Mouse (Mus musculus) lung, postnatal 0 days (tissue): Measurements from ENCODE around the gene Kcnb1. TPM values are rescaled to one million over a fixed set of nuclear protein-coding genes. Genes with fewer than 3 reads are reported as not detected.
A peak's percentile ranks its signal among the peaks of the same experiment; 100 is the strongest.

Experiments
- ATAC-seq: fragments of 200-750 bp; cut with Nextera tagmentation; 2 replicates; pipeline ENCODE4 v1.8.0; 2017; ENCODE audit warnings: moderate library complexity
- DNase-seq: peaks from one replicate; pipeline ENCODE4 v3.0.0-alpha.2; 2016; ENCODE audit warnings: low spot score
- H3K27ac ChIP-seq: fragments of 300-500 bp; sonication (generic); 2 replicates; pipeline ENCODE4 v1.5.1; 2014; ENCODE audit warnings: antibody characterized with exemption, mild to moderate bottlenecking, low read length, mixed read lengths
- H3K27me3 ChIP-seq: fragments of 300-500 bp; sonication (generic); replicated peaks from 2 replicates; pipeline ENCODE4 v1.6.1; 2014; ENCODE audit warnings: low read length, mixed read lengths; ENCODE audit not compliant: insufficient read depth
- H3K36me3 ChIP-seq: fragments of 300-500 bp; sonication (generic); 2 replicates; pipeline ENCODE4 v1.6.1; 2014; ENCODE audit warnings: low read length, mixed read lengths; ENCODE audit not compliant: insufficient read depth
- H3K4me1 ChIP-seq: fragments of 300-500 bp; sonication (generic); 2 replicates; pipeline ENCODE4 v1.6.1; 2014; ENCODE audit warnings: antibody characterized with exemption, low read depth, low read length, mixed read lengths; ENCODE audit not compliant: insufficient read depth
- H3K4me2 ChIP-seq: fragments of 300-500 bp; sonication (generic); replicated peaks from 2 replicates; pipeline ENCODE4 v1.6.1; 2014; ENCODE audit warnings: low read depth, mild to moderate bottlenecking, low read length, moderate library complexity, mixed read lengths
- H3K4me3 ChIP-seq: fragments of 300-500 bp; sonication (generic); 2 replicates; pipeline ENCODE4 v1.5.1; 2014; ENCODE audit warnings: low read depth, low read length
- H3K9ac ChIP-seq: fragments of 300-500 bp; sonication (generic); replicated peaks from 2 replicates; pipeline ENCODE4 v1.6.1; 2014; ENCODE audit warnings: low read depth, mild to moderate bottlenecking
- H3K9me3 ChIP-seq: fragments of 300-500 bp; sonication (generic); 2 replicates; pipeline ENCODE4 v1.6.1; 2016; ENCODE audit warnings: low read length, mixed read lengths
- CTCF ChIP-seq: IDR thresholded peaks from 2 replicates; pipeline ENCODE4 v1.5.1; 2016; ENCODE audit warnings: antibody characterized with exemption, mild to moderate bottlenecking
- EP300 ChIP-seq: IDR thresholded peaks from 2 replicates; pipeline ENCODE4 v1.6.1; 2016; ENCODE audit warnings: antibody characterized with exemption, mild to moderate bottlenecking, control low read depth
- WGBS: fragments of 180-500 bp; shearing (Covaris S2); extraction: QIAGEN DNeasy Blood & Tissue Kit; methylation state at CpG from one replicate; pipeline ENCODE4 v1.1.7; 2014; 5-methylcytosine and 5-hydroxymethylcytosine counted together
- polyA plus RNA-seq: library from polyadenylated mRNA; unstranded; fragments of >200 nt; fragmentation: Nextera tagmentation; extraction: Ambion mirVana; gene quantifications from 2 replicates; pipeline ENCODE4 v1.2.1, GENCODE M21; 2015

Gene Kcnb1
- polyA plus RNA-seq, 1 experiment from 2014 or later, result 1.1 TPM

GRCm38 (mm10) chr2:167233009-167233335 is 43.0 kb upstream of the Kcnb1 start:
- H3K9me3 ChIP-seq, result no peaks in the 10 kb centered on the region
- no peak for ATAC-seq

GRCm38 (mm10) chr2:167232132-167233008 is 42.4 kb upstream of the Kcnb1 start:
- no peaks in the 10 kb centered on the region for H3K27me3 ChIP-seq
- H3K4me2 ChIP-seq, result no peak overlapping the region
- H3K9ac ChIP-seq, result no peak overlapping the region
- H3K36me3 ChIP-seq, result no peaks in the 10 kb centered on the region
- 0 out of 2 replicates have a peak overlapping the region, but pooled peaks have one; percentile 16 for H3K27ac ChIP-seq
- 58% methylated on average over 14 of the region's 14 CpGs for WGBS
- DNase-seq, result no peak
- TF ChIP-seq EP300, result no peak
- TF ChIP-seq CTCF, result no peak
- peak; percentile 68 for ATAC-seq
- H3K4me1 ChIP-seq, result no peaks in the 10 kb centered on the region; the same call in 1 of the 2 replicates
- no peaks in the 10 kb centered on the region for H3K9me3 ChIP-seq
- no peak overlapping the region for H3K4me3 ChIP-seq

More at GRCm38 (mm10) chr2:167233009-167233335, 43.0 kb upstream of the Kcnb1 start:
- Histone ChIP-seq H3K4me3 (no peak overlapping the region), H3K9ac (no peak overlapping the region), H3K4me1 (no peaks in the 10 kb centered on the region; the same call in 1 of the 2 replicates), H3K4me2 (no peak overlapping the region), H3K27me3 (no peaks in the 10 kb centered on the region), H3K27ac (no peak overlapping the region), H3K36me3 (no peaks in the 10 kb centered on the region)
- 68% methylated on average over 5 of the region's 5 CpGs for WGBS
- TF ChIP-seq CTCF (no peak), EP300 (no peak)
- no peak for DNase-seq

DNA sequence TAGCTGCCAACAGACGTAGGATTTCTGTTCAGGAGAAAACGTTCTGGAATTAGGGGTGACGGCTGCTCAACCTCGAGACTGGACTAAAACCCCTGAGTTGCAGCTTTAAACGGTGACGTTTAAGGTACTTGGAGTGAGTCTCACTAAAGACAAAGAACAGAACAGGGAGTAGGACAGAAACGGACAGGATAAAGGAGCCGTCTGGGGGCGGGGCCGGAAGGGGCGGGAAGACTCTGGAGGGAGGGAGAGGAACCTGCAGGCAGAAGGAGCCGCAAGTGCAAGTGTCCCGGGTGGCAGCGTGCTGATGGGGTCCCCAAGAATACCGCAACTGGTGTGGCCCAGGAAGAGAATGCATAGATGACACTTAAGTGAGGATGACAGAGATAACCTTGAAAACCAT is 40.6 kb upstream of the Kcnb1 start:
- H3K9ac ChIP-seq, result no peak overlapping the region
- TF ChIP-seq CTCF, result no peak
- TF ChIP-seq EP300, result no peak
- no peaks in the 10 kb centered on the region; the same call in 1 of the 2 replicates for H3K4me1 ChIP-seq
- peak; percentile 43 for ATAC-seq
- H3K9me3 ChIP-seq, result no peaks in the 10 kb centered on the region
- H3K4me2 ChIP-seq, result peak overlapping the region; percentile 28; the same call in 1 of the 2 replicates
- no peak overlapping the region for H3K27ac ChIP-seq
- H3K4me3 ChIP-seq, result 0 out of 2 replicates have a peak overlapping the region, but pooled peaks have one; percentile 8
- WGBS, result 14% methylated on average over 15 of the region's 15 CpGs
- no peak for DNase-seq
- no peaks in the 10 kb centered on the region for H3K36me3 ChIP-seq
- no peaks in the 10 kb centered on the region for H3K27me3 ChIP-seq

- Histone ChIP-seq H3K9ac (no peak overlapping the region), H3K27me3 (no peaks in the 10 kb centered on the region), H3K9me3 (no peaks in the 10 kb centered on the region), H3K4me1 (no peaks in the 10 kb centered on the region), H3K4me3 (no peak overlapping the region), H3K36me3 (no peaks in the 10 kb centered on the region), H3K4me2 (no peak overlapping the region), H3K27ac (no peak overlapping the region)
- WGBS, result 52% methylated on average over 7 of the region's 7 CpGs
- ATAC-seq (peak; percentile 52), DNase-seq (peak; percentile 34)
- TF ChIP-seq EP300, result no peak
- TF ChIP-seq CTCF, result no peak
These were observed 35.0 kb upstream of the Kcnb1 start for GRCm38 (mm10) chr2:167224937-167225336.

DNA sequence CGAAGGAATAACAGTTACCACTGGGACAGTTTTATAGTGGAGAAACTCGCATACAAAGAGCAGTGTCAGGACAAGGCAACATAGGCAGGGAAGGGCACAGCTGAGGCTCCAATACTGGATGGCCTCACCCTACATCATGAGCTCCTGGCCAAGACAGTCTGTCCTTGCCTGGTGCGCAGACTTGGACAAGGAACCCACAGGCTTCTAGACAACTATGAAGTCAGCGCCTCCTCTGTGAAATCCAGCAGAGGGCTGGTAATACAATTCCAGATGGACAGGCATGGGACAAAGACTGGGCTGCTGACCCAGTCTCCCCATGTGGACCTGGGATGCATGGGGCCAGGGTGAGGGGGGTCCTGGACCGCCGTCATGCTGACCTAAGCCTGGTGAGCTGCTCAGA is 34.2 kb upstream of the Kcnb1 start:
- Histone ChIP-seq H3K36me3 (no peaks in the 10 kb centered on the region), H3K27ac (no peak overlapping the region), H3K9me3 (no peaks in the 10 kb centered on the region), H3K4me2 (no peak overlapping the region), H3K4me3 (no peak overlapping the region), H3K4me1 (no peaks in the 10 kb centered on the region), H3K27me3 (no peaks in the 10 kb centered on the region), H3K9ac (no peak overlapping the region)
- 91% methylated on average over 6 of the region's 6 CpGs for WGBS
- ATAC-seq (no peak), DNase-seq (no peak)
- TF ChIP-seq EP300, result no peak
- no peak for TF ChIP-seq CTCF

- WGBS, result 19% methylated on average over 7 of the region's 7 CpGs
- Histone ChIP-seq H3K27ac (no peak overlapping the region), H3K4me2 (no peak overlapping the region), H3K36me3 (no peaks in the 10 kb centered on the region), H3K4me3 (no peak overlapping the region), H3K9me3 (no peaks in the 10 kb centered on the region), H3K27me3 (no peaks in the 10 kb centered on the region), H3K4me1 (no peaks in the 10 kb centered on the region), H3K9ac (no peak overlapping the region)
- ATAC-seq (peak; percentile 68), DNase-seq (peak; percentile 86)
- peak; percentile 94 for TF ChIP-seq CTCF
- no peak for TF ChIP-seq EP300
These were observed 32.2 kb upstream of the Kcnb1 start for GRCm38 (mm10) chr2:167222152-167222551.
